Mouse (Mus musculus) ES-E14 (cell line): ENCODE data around the gene Mgll. TPM values are rescaled to one million over a fixed set of nuclear protein-coding genes. Genes with fewer than 3 reads are reported as not detected.

ENCODE experiments used
- DNase-seq: peaks from one replicate; pipeline ENCODE4 v3.0.0-alpha.2; 2013; ENCODE audit warnings: low read depth, low spot score
- H3K27ac ChIP-seq: 2 replicates; pipeline ENCODE4 v1.5.1; 2012; ENCODE audit warnings: low read depth, mild to moderate bottlenecking, low read length, moderate library complexity, mixed read lengths; ENCODE audit not compliant: poor library complexity, insufficient read depth, severe bottlenecking
- H3K36me3 ChIP-seq: 2 replicates; pipeline ENCODE4 v1.6.1; 2012; ENCODE audit warnings: mild to moderate bottlenecking, low read length, moderate library complexity, mixed read lengths; ENCODE audit not compliant: control insufficient read depth, poor library complexity, insufficient read depth, severe bottlenecking
- H3K4me1 ChIP-seq, 2 experiments: fragments of 150-350 bp in 1 of 2; sonication (generic) in 1 of 2; 2 replicates each; pipeline ENCODE4 v1.6.1; 2012; ENCODE audit warnings: low read length in 2 of 2, mild to moderate bottlenecking in 1 of 2, mixed read lengths in 1 of 2; ENCODE audit not compliant: control insufficient read depth in 2 of 2, insufficient read depth in 2 of 2, poor library complexity in 1 of 2
- H3K4me3 ChIP-seq, 2 experiments: fragments of 150-350 bp in 1 of 2; sonication (generic) in 1 of 2; 2 replicates each; pipeline ENCODE4 v1.5.1; 2012; ENCODE audit warnings: low read length in 2 of 2, low read depth in 1 of 2, mild to moderate bottlenecking in 1 of 2, mixed read lengths in 1 of 2; ENCODE audit not compliant: insufficient read depth in 1 of 2, poor library complexity in 1 of 2, severe bottlenecking in 1 of 2
- H3K9ac ChIP-seq: 2 replicates; pipeline ENCODE4 v1.6.1; 2012; ENCODE audit warnings: low read depth, mild to moderate bottlenecking, low read length, mixed read lengths; ENCODE audit not compliant: poor library complexity, insufficient read depth, severe bottlenecking
- H3K9me3 ChIP-seq: fragments of 150-350 bp; sonication (generic); 2 replicates; pipeline ENCODE4 v1.6.1; 2012; ENCODE audit warnings: low read depth, mild to moderate bottlenecking, low read length; ENCODE audit not compliant: control insufficient read depth, insufficient read depth
- CHD2 ChIP-seq: IDR thresholded peaks from 2 replicates; pipeline ENCODE4 v1.6.1; 2014; ENCODE audit warnings: mild to moderate bottlenecking, low read depth, low read length, inconsistent platforms
- HCFC1 ChIP-seq: IDR thresholded peaks from 2 replicates; pipeline ENCODE4 v1.6.1; 2012; ENCODE audit warnings: low read length, inconsistent platforms, borderline replicate concordance; ENCODE audit not compliant: insufficient read depth
- MAFK ChIP-seq: IDR thresholded peaks from 2 replicates; pipeline ENCODE4 v1.6.1; 2014; ENCODE audit warnings: mild to moderate bottlenecking, low read depth, low read length, inconsistent platforms; ENCODE audit not compliant: insufficient read depth
- ZC3H11A ChIP-seq: IDR thresholded peaks from 2 replicates; pipeline ENCODE4 v1.6.1; 2012; ENCODE audit warnings: low read depth, mild to moderate bottlenecking, inconsistent platforms, low read length, borderline replicate concordance
- ZNF384 ChIP-seq: IDR thresholded peaks from 2 replicates; pipeline ENCODE4 v1.6.1; 2012; ENCODE audit warnings: low read depth, low read length, inconsistent platforms
- in situ Hi-C, 2 experiments: fragments of 600-800 bp; cut with MboI; formaldehyde crosslinking; loops; one replicate each; pipeline ENCODE4 v1.15.1; 2025; ENCODE audit warnings: low sequenced_read_pairs in 2 of 2, inconsistent platforms in 1 of 2; ENCODE audit not compliant: unreplicated experiment in 2 of 2
- total RNA-seq: library from RNA; depleted of rRNA; stranded (reverse); fragments of 300-350 nt; gene quantifications from 2 replicates; pipeline ENCODE4 v1.2.3, GENCODE M21; 2012

The Mgll gene
- total RNA-seq, 1 experiment, result 8.4 TPM

DNA sequence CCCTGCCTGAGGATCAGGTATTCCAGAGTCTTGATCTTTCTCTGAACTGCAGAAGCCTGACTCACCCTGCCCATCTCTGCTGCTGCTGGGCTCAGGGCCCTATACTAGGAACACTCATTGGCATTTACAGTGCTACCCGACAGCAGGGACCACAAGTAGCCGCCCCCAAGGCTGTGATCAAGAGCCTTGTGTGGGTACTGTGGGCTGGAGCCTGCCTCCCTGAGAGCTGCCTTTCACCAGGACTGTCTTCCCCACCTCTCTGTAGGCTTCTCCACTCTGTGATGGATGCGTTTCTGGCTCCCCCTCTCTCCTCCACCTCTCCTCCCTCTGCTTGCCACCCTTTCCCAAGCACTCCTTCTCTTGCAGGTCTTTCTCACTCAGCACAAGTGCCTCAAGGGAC, 12.9 kb upstream of the Mgll start:
- H3K4me3 ChIP-seq, result no peak overlapping the region
- no peak for DNase-seq
- TF ChIP-seq ZNF384 (no peak), HCFC1 (no peak), CHD2 (no peak), MAFK (no peak), ZC3H11A (no peak)
- in situ Hi-C loops, result no loop called here
- no peaks in the 10 kb centered on the region for H3K9me3 ChIP-seq
- H3K9ac ChIP-seq, result no peak overlapping the region
- no peaks in the 10 kb centered on the region for H3K36me3 ChIP-seq
- no peaks in the 10 kb centered on the region for H3K4me1 ChIP-seq
- H3K27ac ChIP-seq, result no peak overlapping the region

GRCm38 (mm10) chr6:88712083-88712482, 12.1 kb upstream of the Mgll start:
- H3K4me1 ChIP-seq, result no peaks in the 10 kb centered on the region
- no peak overlapping the region for H3K27ac ChIP-seq
- H3K9ac ChIP-seq, result no peak overlapping the region
- H3K4me3 ChIP-seq, result no peak overlapping the region
- no peaks in the 10 kb centered on the region for H3K36me3 ChIP-seq
- in situ Hi-C loops, result no loop called here
- DNase-seq, result no peak
- H3K9me3 ChIP-seq, result no peaks in the 10 kb centered on the region
- TF ChIP-seq MAFK (no peak), HCFC1 (no peak), ZNF384 (no peak), CHD2 (no peak), ZC3H11A (no peak)

GRCm38 (mm10) chr6:88713320-88713719, 10.9 kb upstream of the Mgll start:
- H3K4me1 ChIP-seq, result no peaks in the 10 kb centered on the region
- H3K9me3 ChIP-seq, result no peaks in the 10 kb centered on the region
- no peak overlapping the region for H3K9ac ChIP-seq
- H3K4me3 ChIP-seq, result no peak overlapping the region
- no peak for TF ChIP-seq ZC3H11A
- TF ChIP-seq CHD2, result no peak
- no peak for TF ChIP-seq ZNF384
- no peak for TF ChIP-seq MAFK
- no peak for TF ChIP-seq HCFC1
- DNase-seq, result no peak
- in situ Hi-C loops, result no loop called here
- no peak overlapping the region for H3K27ac ChIP-seq
- no peaks in the 10 kb centered on the region for H3K36me3 ChIP-seq

DNA sequence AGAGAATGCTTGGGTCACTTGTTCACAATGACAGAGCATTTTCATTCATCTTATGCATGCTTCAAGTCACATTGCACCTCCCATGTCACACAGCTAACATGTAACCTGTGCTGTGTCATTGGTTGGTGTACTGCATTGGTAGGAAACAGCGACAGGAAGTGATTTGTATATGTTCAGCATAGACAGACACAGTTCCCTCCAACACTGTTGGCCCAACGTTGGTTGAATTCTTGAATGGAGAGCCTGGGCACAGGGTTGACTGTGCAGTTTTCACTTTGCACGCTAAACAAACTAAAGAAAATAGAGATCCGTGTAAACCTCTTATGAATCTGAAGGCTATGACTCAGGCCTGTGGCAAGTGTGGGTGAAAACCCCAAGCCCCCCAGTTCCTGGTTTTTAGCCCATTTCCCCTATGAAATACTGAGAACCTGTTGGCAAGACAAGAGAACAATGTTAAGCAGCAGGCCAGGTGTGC, 10.0 kb upstream of the Mgll start:
- H3K4me1 ChIP-seq, result no peaks in the 10 kb centered on the region
- no peak overlapping the region for H3K27ac ChIP-seq
- TF ChIP-seq CHD2 (no peak), ZC3H11A (no peak), HCFC1 (no peak), ZNF384 (no peak), MAFK (no peak)
- no peaks in the 10 kb centered on the region for H3K9me3 ChIP-seq
- DNase-seq, result no peak
- no peak overlapping the region for H3K4me3 ChIP-seq
- no peaks in the 10 kb centered on the region for H3K36me3 ChIP-seq
- in situ Hi-C loops, result no loop called here
- no peak overlapping the region for H3K9ac ChIP-seq

DNA sequence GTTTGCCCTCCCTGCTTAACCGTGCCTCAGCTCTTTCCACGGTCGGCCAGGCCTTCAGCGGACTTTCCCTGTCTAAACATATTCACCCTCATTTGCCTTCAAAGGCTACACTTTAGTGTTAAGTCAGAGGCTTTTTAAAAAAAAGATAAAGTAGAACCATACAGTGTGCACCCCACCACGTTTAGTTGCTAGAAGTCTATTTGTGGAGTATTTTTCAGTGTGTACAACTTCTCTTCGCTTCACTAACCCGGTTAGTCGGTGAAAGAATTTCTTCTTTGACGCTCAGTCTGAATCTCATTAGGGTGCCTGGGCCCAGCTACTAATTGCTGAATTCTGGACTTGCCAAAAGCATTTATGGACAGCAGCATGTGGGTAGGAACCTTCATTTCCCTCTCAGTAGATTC, 8.8 kb upstream of the Mgll start:
- no peak overlapping the region for H3K4me3 ChIP-seq
- DNase-seq, result no peak
- H3K9me3 ChIP-seq, result no peaks in the 10 kb centered on the region
- no peak overlapping the region for H3K27ac ChIP-seq
- no peaks in the 10 kb centered on the region for H3K4me1 ChIP-seq
- no peak overlapping the region for H3K9ac ChIP-seq
- in situ Hi-C loops, result no loop called here
- no peak for TF ChIP-seq ZC3H11A
- no peak for TF ChIP-seq ZNF384
- no peak for TF ChIP-seq HCFC1
- no peaks in the 10 kb centered on the region for H3K36me3 ChIP-seq
